Mouse (Mus musculus) layer of hippocampus, adult 9-10 months (tissue): ENCODE data around the gene Kif1c.
A peak's percentile ranks its signal among the peaks of the same experiment; 100 is the strongest.

Experiments used
- DNase-seq: peaks from one replicate; pipeline ENCODE4 v3.0.0; 2022; ENCODE audit warnings: low spot score

Kif1c gene

GRCm38 (mm10) chr11:70699722-70700556 is at the start of gene Kif1c, which contains the start of gene Inca1:
TSS of gene Kif1c (plus strand) at chr11:70700548.
TSS of gene Inca1 (minus strand) at chr11:70700155.
- DNase-seq: peak; percentile 81

DNA sequence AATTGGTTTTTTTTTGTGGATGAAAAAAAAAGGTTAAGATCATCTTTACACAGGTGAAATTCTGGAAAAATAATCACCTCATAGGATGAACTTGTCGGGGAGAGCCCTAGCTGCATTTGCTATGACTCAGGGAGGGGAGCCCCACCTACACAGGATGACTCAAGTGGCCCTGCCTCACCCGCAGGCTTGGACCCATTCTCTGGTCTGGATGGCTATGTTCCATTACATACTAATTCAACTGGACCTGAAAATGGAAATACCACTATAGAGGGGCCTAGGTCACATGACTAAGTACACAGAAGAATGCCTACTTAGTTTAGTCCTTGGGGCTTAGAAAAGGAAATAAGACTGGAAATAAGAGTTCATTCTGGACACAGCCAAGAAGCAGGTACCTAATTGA is 49.0 kb upstream of the Kif1c start:
- DNase-seq: no peak

DNA sequence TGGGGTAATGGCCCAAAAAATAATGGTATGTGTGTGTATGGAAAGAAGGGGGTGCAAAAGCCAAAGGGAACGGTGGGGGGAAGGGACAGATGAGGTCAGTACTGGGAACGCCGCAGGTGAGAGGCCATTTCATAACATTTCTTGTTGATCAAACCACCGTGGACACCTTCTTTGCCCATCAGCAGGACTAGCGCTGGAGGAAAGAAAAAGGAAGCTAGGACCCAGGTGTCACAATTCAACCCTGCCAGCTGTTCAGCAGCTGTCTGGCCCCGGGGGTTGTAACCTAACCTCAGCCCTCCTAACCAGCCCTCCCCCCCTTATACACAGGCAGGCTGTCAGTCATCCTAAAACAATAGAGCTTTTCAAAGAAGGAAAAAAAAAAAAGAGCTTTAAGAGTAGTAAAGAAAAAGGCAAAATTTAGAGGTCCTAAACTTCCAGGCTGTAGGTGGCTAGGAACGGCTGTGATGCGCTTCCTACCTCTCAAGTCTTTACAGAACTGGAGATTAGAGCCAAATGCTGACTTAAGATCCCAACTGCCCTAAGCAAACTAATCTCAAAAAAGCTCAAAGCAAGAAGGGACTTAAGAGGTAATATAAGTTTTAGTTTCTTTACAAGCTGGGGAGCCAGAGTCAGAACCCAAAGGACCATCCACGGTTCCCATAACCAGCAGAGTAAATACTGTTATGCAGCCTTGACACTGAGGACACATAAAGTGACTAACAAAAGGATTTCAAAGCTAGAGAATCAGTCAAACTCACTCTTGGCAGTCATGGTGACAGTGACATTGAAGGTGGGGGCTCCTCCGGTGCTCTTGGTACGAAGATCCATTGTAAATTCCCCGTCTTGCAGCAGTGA is 48.1 kb upstream of the Kif1c start:
- DNase-seq: no peak

DNA sequence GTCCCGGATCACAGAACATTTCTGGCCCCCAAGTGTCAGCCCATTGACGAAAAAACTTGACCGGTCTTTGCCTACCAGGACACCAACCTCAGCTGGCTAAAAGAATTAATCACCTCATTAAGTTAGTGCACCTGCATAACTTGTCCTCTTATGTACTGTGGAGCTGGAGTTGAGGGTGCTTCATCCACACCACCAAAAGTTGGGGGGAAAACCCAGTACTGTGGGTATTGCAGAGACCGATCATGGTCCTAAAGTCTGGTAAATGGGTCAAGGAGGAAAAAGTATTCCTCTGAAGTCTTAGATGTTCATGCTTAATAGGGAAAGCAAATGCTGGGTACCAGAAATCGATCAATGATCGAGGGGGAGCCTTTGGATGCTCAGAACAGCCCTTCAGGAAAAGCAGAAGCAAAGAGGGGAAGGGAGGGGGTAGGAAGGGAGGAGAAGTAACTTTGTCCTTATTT is 47.4 kb upstream of the Kif1c start:
- no peak for DNase-seq

DNA sequence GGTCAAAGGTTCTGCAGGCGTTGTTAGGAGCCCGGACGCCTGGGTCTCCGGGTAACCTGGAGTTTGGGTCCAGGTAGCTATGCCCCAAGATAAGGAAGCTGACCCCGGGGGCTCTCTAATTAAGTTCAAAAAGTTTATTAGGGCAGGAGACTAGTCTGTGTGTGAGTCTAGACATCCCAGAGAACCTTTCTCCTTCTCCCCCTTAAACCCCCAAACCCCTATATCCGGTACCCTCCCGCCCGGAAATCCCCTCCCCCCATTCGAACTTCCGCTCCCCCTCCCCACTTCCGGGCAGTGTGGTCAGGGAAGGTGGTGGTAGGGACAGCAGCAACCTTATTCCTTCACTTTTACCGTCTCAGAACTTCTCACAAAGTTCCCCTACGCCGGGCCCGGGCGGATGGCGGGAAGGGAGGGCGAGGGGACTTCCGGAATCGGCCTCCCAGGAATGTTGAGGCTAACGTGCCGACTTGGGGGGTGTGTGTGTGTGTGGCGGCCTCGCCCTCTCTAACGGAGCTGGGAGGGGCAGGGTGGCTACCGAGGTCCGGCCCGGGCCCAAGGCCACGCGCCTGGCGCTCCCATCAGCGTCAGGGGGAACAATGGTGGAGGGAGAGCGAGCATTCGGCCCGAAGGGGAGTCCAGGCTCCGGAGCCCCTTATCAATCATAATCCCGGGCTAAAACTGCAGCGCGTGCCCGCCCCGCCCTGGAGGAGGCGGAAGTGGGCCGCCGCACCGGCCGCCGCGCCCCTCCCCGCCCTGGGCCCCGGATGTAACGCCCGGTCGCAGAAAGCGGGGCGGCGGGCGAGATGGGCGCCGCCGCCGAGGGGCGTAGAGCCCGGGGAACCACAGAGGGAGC is 46.8 kb upstream of the Kif1c start:
- no peak for DNase-seq

DNA sequence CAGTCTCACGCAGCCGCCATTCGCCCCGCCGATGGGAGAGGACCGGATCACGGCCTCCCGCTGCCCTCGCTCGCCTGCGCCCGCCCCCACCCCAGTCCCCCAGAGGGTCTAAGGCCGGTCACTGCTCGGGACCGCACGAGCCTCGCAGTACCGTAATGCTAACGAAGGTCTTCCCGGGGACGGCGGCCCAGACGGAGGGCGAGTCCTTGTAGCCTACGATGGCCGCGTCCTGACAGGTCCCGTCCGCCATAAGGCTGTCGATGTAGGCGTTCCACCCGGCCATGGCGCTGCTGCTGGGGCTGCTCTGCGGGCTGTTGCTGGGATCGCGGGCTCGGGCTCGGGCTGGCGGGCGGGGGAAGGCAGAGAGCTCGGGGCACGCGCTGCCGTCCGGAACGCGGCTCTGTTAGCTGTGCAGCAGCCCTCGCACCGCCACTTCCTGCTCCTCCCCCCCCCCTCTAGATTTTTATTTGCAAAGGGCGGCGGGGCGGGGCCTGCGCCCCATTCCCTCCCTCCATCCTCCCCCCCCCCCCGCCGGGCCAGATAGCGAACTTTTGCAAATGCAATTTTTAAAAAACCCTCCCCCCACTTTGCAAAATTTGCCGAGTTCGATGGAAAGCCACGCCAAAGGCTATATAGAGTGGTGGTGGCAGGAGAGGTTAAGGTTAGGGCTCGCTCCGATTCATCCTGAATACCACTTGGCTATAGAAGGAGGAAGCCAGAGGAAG is 46.0 kb upstream of the Kif1c start, which contains the start of gene Pfn1:
Pfn1 (minus strand) TSS at position 447 of the 725 bp plus-strand sequence.
- no peak for DNase-seq

DNA sequence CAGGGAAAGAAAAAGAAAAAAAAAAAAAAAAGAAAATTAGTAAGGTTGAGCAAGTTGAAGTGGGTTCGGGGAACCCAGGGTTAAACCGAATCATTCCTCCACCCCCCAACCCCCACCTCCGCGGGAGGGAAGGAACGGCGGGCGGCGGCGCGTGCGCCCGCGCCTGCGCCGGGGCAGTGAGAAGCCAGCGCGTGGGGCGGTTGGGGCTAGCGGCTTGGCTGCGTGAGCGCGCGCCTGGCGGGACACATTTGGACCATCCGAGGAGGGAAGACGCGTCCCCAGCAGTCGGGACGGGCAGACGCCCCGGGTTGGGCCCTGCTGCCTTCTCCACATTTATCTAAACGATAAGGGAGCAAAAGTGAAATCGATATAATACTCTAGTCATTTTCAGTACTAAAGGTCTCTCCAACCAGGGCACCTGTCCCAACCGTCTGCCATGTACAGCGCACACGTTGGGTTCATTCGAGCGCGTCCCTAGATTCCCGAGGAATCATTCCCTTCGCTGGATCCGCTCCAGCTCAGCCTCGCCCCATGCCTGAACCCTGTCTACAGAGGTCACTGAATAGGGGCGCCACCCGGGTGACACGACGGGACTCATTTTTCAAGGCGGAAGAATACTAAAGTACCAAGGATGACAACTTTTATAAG is 45.3 kb upstream of the Kif1c start:
- DNase-seq: no peak

GRCm38 (mm10) chr11:70655571-70656455 is 44.5 kb upstream of the Kif1c start:
- DNase-seq: no peak

- no peak for DNase-seq
Observed at GRCm38 (mm10) chr11:70656456-70656927, 43.9 kb upstream of the Kif1c start.

DNA sequence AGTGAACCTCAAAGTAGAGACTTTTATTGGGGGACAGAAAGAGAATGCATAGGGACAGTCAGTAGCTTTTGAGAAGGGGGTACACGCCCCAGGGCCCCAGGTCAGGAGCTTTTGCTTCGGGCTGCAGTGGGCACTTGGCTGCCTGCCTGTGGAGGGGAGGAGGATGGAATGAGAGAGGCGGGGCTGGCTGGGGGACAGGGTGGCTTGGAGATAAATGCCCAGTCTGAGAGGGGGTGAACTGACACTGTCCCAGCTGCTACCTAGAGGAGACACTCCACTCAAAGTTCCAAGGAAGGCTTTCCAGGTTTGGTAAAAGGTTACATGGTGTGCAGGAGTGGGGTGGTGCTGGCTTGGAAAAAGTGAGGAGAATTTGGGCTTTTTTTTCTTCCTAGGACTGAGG is 43.4 kb upstream of the Kif1c start, which contains the start of gene Eno3:
Eno3 (plus strand) TSS at position 239 of the 400 bp plus-strand sequence.
- DNase-seq: no peak

DNA sequence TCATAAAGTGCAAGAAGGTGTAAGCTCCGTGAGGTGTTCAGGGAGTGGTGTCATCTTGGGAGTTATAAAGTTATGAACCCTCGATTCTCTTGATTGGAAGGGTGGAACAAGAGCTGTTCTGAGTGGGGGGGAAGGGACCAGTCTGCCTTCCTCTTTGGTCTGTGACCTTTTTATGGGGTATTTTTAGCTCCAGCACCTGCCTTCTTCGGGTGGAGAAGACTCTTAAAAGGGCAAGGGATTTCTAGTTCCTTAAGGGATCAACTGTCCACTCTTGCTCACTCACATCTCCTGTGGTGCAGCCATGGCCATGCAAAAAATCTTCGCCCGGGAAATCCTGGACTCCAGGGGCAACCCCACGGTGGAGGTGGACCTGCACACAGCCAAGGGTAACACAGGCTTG is 42.8 kb upstream of the Kif1c start:
- DNase-seq: no peak

DNA sequence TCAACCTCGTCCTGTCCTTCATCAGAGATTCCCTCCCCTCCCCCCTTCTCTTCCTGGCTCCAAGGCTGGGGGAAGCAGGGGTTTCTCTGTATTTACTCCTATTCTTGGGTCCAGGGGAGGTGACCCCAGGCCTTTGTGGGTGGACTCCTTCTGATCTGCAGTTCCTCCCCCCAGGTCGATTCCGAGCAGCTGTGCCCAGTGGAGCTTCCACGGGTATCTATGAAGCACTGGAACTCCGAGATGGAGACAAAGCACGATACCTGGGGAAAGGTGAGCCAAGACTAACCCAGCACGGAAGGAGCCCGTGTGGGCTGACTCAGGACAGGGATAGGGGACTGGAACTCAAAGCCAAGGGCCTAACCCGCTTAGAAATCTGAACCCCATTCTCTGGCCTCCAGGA is 42.4 kb upstream of the Kif1c start:
- no peak for DNase-seq

DNA sequence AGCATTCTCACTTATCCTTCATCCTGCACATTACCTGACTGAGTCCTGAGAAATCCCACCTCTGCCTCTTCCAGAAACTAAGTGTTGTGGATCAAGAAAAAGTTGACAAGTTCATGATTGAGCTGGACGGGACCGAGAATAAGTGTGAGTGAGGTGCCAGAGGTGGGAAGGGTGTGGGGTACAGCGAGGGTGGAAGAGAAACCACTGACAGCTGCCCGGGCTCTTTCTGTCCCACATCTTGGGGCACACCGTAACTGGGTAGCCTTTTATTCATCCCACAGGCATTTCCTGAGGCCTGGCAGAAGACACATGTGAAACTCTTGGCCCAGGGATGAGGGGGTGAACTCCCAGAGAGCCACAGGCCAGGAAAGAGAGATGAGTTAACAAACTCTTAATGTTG is 41.8 kb upstream of the Kif1c start:
- DNase-seq: no peak

- no peak for DNase-seq
Observed at GRCm38 (mm10) chr11:70658942-70659341, 41.4 kb upstream of the Kif1c start.

DNA sequence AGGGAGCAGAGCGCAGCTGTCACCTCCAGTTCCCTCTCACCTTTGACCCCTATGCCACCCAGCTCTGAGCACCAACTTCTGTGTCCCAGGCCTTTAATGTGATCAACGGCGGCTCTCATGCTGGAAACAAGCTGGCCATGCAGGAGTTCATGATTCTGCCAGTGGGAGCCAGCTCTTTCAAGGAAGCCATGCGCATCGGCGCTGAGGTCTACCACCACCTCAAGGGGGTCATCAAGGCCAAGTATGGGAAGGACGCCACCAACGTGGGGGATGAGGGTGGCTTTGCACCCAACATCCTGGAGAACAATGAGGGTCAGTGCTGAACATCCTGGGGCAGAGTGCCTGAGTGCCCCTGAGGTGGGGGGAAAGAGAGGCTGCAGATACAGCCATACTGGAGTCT is 39.8 kb upstream of the Kif1c start:
- no peak for DNase-seq

- no peak for DNase-seq
Observed at GRCm38 (mm10) chr11:70663101-70663500, 37.2 kb upstream of the Kif1c start.

DNA sequence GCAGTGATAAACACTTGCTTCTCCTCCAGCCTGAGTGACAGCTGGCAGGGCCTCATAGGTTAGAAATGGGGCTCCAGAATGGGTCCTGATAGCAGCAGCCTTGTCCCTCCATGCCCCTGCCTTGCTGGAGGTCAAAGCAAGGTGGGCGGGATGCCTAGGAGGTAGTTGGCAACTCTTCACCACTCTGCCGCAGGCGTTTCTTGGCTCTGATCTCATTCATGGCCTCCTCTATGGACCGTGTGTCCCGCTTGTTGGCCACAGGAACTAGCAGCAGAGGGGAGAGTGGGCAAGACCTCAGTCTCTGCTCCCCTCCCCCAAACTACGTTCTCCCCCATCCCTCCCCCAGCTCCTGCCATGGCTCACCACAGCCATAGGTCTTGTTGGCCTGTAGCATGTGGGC is 36.4 kb upstream of the Kif1c start:
- DNase-seq: no peak

DNA sequence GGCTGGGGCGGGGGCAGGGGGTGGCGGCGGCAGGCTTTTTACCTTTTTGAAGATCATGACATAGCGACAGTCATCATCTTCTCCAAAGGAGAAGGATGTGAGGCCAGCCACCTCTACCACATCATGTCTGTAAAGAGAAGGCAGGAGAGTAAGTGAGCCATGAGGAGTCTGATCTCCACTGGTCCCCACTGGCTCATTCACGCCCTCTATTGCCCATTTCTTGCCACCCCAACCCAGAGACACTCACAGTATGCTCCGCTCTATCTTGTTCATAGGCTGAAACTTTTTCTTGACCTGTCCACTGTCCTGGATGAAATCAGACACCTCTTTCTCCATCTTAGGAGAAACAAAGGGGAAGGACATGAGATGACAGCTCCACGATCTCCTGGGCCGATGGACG is 35.6 kb upstream of the Kif1c start:
- DNase-seq: no peak

- DNase-seq: no peak
Observed at GRCm38 (mm10) chr11:70666687-70667086, 33.7 kb upstream of the Kif1c start.
